Mouse (Mus musculus): ENCODE data around the gene Olig2. TPM values are rescaled to one million over a fixed set of nuclear protein-coding genes. Genes with fewer than 3 reads are reported as not detected.
"Not testable (repeated sequence)": the region's sequence is repeated elsewhere in the genome, so short reads cannot be mapped to it uniquely, and the experiment has no call there.

Gene Olig2
- polyA plus RNA-seq, 1 experiment from 2014 or later, result not detected

GRCm38 (mm10) chr16:91227760-91228043, 2.4 kb downstream of the Olig2 start:
- Histone ChIP-seq H3K4me1 (replicated peaks) (no peaks in the 10 kb centered on the region; the same call in 1 of the 2 replicates), H3K9me3 (replicated peaks) (no peaks in the 10 kb centered on the region), H3K9ac (no peak overlapping the region), H3K27ac (no peak overlapping the region), H3K4me3 (replicated peaks) (no peak overlapping the region), H3K36me3 (no peaks in the 10 kb centered on the region), H3K4me2 (no peak overlapping the region), H3K27me3 (peaks cover 100% of the 10 kb centered on the region)
- ATAC-seq (ENCODE audit: low read depth), result no peak
- no peak for DNase-seq
- WGBS (ENCODE audit: insufficient replicate concordance), result 2% methylated on average over 6 of the region's 6 CpGs

DNA sequence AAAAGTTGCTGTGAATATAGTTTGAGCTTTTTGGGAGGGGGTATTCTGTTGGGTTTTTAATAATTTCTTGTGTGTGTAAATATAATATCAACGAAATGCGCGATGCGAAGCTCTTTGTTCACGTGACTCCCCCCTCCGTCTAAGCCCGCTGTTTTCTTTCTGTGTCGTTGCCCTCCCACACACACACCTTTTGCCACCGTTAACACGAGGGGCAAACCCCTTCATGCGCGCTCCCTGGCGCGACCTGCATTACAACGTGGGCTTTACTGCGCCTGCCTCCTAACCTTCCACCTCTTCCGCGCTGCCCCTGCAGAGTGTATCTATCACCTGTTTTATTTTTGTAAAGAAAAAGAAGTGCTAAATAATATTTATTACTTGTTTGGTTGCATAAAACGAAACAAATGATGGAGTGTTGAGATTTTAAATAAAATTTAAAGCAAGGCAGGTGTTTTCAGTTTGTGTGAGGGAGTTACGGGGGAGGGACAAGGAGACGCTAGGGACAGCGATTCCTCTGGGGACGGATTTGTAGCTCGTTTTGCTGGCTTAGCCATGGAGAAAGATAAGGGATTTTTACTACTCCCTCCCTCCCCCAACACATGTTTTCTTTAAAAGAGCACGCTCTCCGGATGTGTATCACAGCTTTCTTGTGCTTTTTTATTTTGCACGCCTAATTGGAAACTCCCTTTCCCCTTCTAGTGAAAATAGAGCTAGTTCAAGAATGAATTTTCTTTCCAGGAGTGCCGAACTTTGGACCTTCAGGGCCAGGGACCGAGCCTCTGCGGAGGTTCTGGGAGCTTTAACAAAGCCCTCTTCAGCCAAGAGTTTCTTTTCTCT, 3.2 kb downstream of the Olig2 start:
- Histone ChIP-seq H3K9me3 (replicated peaks) (no peaks in the 10 kb centered on the region), H3K9ac (no peak overlapping the region), H3K27me3 (peaks cover 100% of the 10 kb centered on the region), H3K36me3 (no peaks in the 10 kb centered on the region), H3K27ac (no peak overlapping the region), H3K4me3 (replicated peaks) (no peak overlapping the region), H3K4me2 (no peak overlapping the region), H3K4me1 (replicated peaks) (no peaks in the 10 kb centered on the region; the same call in 1 of the 2 replicates)
- ATAC-seq (ENCODE audit: low read depth), result no peak
- no peak for DNase-seq
- 7% methylated on average over 30 of the region's 30 CpGs for WGBS (ENCODE audit: insufficient replicate concordance)

DNA sequence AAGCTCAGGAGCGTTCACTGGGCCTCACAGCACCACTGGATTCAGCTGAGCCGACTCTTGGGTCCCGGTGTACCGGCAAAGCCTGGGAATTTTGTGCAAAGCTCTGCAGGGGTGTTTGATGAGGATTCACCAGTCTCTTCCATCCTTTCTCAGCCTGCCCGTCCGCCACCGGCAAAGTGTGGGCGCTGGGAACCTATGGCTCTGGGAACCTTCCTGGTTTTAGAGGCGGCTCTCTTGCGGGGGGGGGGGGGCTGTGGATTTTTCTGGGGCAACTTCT, 3.8 kb downstream of the Olig2 start:
- Histone ChIP-seq H3K9ac (no peak overlapping the region), H3K4me3 (replicated peaks) (no peak overlapping the region), H3K36me3 (no peaks in the 10 kb centered on the region), H3K27me3 (peaks cover 100% of the 10 kb centered on the region), H3K27ac (no peak overlapping the region), H3K9me3 (replicated peaks) (no peaks in the 10 kb centered on the region), H3K4me1 (replicated peaks) (no peaks in the 10 kb centered on the region; the same call in 1 of the 2 replicates), H3K4me2 (no peak overlapping the region)
- DNase-seq, result no peak
- 7% methylated on average over 10 of the region's 10 CpGs for WGBS (ENCODE audit: insufficient replicate concordance)
- ATAC-seq (ENCODE audit: low read depth), result no peak

- Histone ChIP-seq H3K4me3 (replicated peaks) (no peak overlapping the region), H3K4me1 (replicated peaks) (no peaks in the 10 kb centered on the region; the same call in 1 of the 2 replicates), H3K9ac (no peak overlapping the region), H3K36me3 (no peaks in the 10 kb centered on the region), H3K9me3 (replicated peaks) (no peaks in the 10 kb centered on the region), H3K4me2 (no peak overlapping the region), H3K27me3 (peaks cover 100% of the 10 kb centered on the region), H3K27ac (no peak overlapping the region)
- ATAC-seq (ENCODE audit: low read depth) (no peak), DNase-seq (no peak)
- WGBS (ENCODE audit: insufficient replicate concordance), result 23% methylated on average over 8 of the region's 8 CpGs
Measured at GRCm38 (mm10) chr16:91229643-91230042, 4.4 kb downstream of the Olig2 start.

GRCm38 (mm10) chr16:91231781-91232469, 6.7 kb downstream of the Olig2 start:
- no peaks in the 10 kb centered on the region for H3K4me1 ChIP-seq (replicated peaks)
- ATAC-seq (ENCODE audit: low read depth) (no peak), DNase-seq (no peak)
- H3K4me2 ChIP-seq, result no peak overlapping the region
- no peak overlapping the region for H3K9ac ChIP-seq
- H3K4me3 ChIP-seq (replicated peaks), result no peak overlapping the region
- H3K36me3 ChIP-seq, result no peaks in the 10 kb centered on the region
- no peaks in the 10 kb centered on the region for H3K9me3 ChIP-seq (replicated peaks)
- WGBS (ENCODE audit: insufficient replicate concordance), result 9% methylated on average over 26 of the region's 26 CpGs
- H3K27me3 ChIP-seq, result peaks cover 100% of the 10 kb centered on the region
- H3K27ac ChIP-seq, result no peak overlapping the region

DNA sequence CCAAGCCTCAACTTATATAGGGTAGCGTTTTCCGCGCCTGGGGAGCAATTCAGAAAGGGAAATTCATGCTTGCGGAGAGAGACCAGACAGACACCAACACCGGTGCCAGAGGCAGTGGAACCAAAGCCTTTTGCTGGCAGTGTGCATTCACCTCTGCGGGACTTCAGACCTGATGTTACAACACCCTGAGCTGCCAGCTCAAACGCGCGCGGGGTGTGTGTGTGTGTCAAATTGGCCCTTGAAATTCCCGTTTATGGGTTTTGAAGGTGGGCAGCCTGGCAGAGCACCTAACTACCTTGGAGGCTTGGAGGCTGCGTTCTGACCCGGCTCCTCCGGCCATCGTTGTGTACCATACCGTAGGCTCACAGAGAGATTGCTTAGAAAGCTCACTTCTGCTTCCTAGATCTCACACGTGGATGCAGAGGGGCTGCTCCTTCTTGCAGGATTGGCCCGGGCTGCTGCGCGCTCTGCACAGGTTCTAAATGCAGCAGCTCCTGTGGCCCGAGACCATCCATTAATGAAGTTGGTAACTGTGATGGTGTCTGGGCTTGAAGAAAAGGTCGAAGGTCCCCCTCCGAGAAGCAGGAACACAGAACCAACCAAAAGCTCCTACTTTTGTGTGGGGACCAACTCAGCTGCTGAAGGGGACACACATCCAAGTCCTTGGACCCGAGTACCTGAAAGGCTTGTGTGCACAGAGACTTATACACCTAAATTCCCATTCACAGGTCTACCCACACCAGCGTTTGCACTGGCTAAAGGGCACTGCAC, 7.4 kb downstream of the Olig2 start:
- 11% methylated on average over 25 of the region's 25 CpGs for WGBS (ENCODE audit: insufficient replicate concordance)
- H3K27ac ChIP-seq, result no peak overlapping the region
- no peaks in the 10 kb centered on the region for H3K4me1 ChIP-seq (replicated peaks)
- H3K36me3 ChIP-seq, result no peaks in the 10 kb centered on the region
- no peak for ATAC-seq (ENCODE audit: low read depth)
- H3K4me2 ChIP-seq, result no peak overlapping the region
- H3K27me3 ChIP-seq, result peaks cover 99% of the 10 kb centered on the region
- H3K9ac ChIP-seq, result no peak overlapping the region
- H3K9me3 ChIP-seq (replicated peaks), result no peaks in the 10 kb centered on the region
- no peak overlapping the region for H3K4me3 ChIP-seq (replicated peaks)
- no peak for DNase-seq

GRCm38 (mm10) chr16:91233241-91233944, 8.1 kb downstream of the Olig2 start:
- H3K9me3 ChIP-seq (replicated peaks), result no peaks in the 10 kb centered on the region
- no peak overlapping the region for H3K27ac ChIP-seq
- H3K4me3 ChIP-seq (replicated peaks), result no peak overlapping the region
- no peak overlapping the region for H3K4me2 ChIP-seq
- 22% methylated on average over 11 of the region's 11 CpGs for WGBS (ENCODE audit: insufficient replicate concordance)
- H3K27me3 ChIP-seq, result peaks cover 99% of the 10 kb centered on the region
- no peaks in the 10 kb centered on the region for H3K36me3 ChIP-seq
- H3K9ac ChIP-seq, result no peak overlapping the region
- no peaks in the 10 kb centered on the region for H3K4me1 ChIP-seq (replicated peaks)
- no peak for DNase-seq
- no peak for ATAC-seq (ENCODE audit: low read depth)

GRCm38 (mm10) chr16:91239024-91239423, 13.8 kb downstream of the Olig2 start:
- Histone ChIP-seq H3K27me3 (peaks cover 67% of the 10 kb centered on the region), H3K4me1 (replicated peaks) (no peaks in the 10 kb centered on the region), H3K4me3 (replicated peaks) (no peak overlapping the region), H3K36me3 (no peaks in the 10 kb centered on the region), H3K9me3 (replicated peaks) (no peaks in the 10 kb centered on the region), H3K4me2 (no peak overlapping the region), H3K9ac (no peak overlapping the region), H3K27ac (no peak overlapping the region)
- DNase-seq (no peak), ATAC-seq (ENCODE audit: low read depth) (peak; percentile 58)
- 22% methylated on average over 4 of the region's 4 CpGs for WGBS (ENCODE audit: insufficient replicate concordance)

DNA sequence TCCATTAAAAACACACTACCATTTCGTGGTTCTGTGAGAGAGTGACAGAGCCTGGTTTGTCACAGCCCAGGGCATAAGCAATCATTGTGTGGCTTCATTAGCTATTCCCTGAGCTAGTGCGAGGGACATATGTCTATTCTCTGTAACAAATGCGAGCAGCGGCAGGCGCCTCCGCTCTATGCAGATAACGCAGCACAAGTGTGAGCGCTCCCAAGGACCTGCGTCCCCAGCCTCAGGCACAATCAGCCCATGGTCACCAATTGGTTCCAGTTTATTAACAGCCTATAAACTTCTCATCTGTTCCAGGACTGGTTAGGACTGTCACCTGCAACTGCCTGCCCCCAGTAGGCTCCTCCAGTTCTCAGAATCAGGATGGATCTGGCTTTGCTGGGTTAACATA, 21.0 kb downstream of the Olig2 start:
- H3K36me3 ChIP-seq, result no peaks in the 10 kb centered on the region
- no peak overlapping the region for H3K4me3 ChIP-seq (replicated peaks)
- DNase-seq (no peak), ATAC-seq (ENCODE audit: low read depth) (no peak)
- no peak overlapping the region for H3K9ac ChIP-seq
- H3K4me2 ChIP-seq, result no peak overlapping the region
- peaks cover 33% of the 10 kb centered on the region for H3K27me3 ChIP-seq
- H3K27ac ChIP-seq, result no peak overlapping the region
- no peaks in the 10 kb centered on the region for H3K4me1 ChIP-seq (replicated peaks)
- 58% methylated on average over 9 of the region's 9 CpGs for WGBS (ENCODE audit: insufficient replicate concordance)
- H3K9me3 ChIP-seq (replicated peaks), result no peaks in the 10 kb centered on the region

DNA sequence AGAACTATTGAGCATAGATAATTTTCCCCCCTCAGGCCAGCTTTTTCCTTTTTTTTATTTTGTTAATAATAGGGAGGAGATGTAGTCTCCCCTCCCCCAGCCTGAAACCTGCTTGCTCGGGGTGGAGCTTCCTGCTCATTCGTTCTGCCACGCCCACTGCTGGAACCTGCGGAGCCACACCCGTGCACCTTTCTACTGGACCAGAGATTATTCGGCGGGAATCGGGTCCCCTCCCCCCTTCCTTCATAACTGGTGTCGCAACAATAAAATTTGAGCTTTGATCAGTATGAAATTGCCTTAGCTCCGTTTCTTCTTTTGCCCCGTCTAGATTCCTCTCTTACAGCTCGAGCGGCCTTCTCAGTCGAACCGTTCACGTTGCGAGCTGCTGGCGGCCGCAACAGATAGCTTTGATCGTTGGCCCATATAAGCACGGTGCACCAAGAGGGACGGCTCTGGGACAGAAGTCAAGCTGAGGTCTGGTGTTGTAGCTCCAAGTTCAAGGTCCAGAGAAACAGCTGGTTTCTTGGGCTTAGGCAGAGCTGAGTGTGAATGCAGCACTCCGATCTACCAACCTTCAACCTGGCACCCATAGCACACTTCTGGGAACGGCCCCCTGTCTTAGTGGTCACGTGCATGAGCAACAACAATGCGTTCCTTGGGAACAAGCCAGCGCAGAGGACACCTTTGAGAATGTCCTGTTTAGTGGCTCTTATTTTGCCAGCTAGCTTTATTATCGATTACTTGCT, 30.3 kb downstream of the Olig2 start:
- H3K27me3 ChIP-seq, result peaks cover 49% of the 10 kb centered on the region
- 0 out of 2 replicates have a peak overlapping the region, but pooled peaks have one; percentile 1 for H3K4me2 ChIP-seq

More for the DNA sequence above, 30.3 kb downstream of the Olig2 start:
- H3K4me1 ChIP-seq (replicated peaks); H3K36me3 ChIP-seq; H3K4me3 ChIP-seq (replicated peaks); H3K9me3 ChIP-seq (replicated peaks); ATAC-seq (ENCODE audit: low read depth); DNase-seq; H3K27ac ChIP-seq; H3K9ac ChIP-seq: not testable (repeated sequence)
- WGBS (ENCODE audit: insufficient replicate concordance), result 11% methylated on average over 20 of the region's 28 CpGs
